ENCODE assay signal across 10 mouse cellular contexts in the genomic region with DNA sequence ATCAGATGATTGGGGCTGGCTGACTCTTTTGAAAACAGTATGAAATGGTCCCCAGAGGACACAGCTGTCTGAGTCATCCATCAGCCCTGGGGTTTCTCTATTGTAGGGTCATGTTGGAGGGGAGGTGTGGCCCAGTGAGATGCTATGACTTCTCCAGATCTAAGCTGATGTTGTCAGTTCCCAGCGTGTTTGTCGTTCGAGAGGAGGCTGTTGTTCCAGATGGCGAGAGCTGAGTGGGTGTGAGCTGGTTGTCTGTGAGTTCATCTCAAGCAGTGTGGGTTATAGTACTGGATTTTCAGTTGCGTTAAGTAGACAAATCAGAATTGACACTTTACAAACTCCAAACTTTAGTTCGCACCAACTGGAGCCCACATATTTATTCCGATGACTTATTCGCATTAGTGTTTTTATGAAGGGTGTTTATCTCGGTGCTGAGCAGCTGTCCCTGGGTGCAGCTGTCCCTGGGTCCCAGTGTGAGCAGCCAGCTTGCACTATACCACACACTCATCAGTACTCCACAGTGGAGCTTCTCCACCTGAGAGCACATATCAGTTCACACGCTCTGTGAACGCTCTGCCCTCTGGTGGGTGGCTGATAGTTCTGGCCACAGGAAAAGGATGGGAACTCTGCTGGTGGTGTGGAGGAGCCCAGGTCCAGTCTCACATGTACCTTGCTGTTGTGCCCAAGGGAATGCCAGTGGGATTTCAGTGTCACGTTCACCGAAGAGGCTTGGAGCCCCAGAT.
DNase-seq lines count a peak whose midpoint lies in the region; ATAC-seq and TF ChIP-seq lines count a peak whose summit lies in the region.
"Had no signal": no experiment of that assay in that cellular context is flagged by ENCODE, and none has a peak within 500 bp of the region (broad histone marks: within the 10 kb centered on the region; RNA-seq: fewer than 3 reads in every experiment).

No protein-coding gene starts in this region.

- ATAC-seq in kidney, embryonic 16.5 days (ENCODE audit: low FRiP score, low TSS enrichment), result 0 out of 2 replicates have a peak, but pooled peaks have one; percentile 15
- no peak for ATAC-seq in liver, embryonic 14.5 days (ENCODE audit: insufficient read depth)

- intact Hi-C loops in gastrocnemius, adult 2 months (cut with DNase I), result no loop called here

- WGBS in kidney, embryonic 16.5 days, result 82% methylated on average over 13 of the region's 13 CpGs
- 69% methylated on average over 13 of the region's 13 CpGs for WGBS in liver, embryonic 14.5 days (ENCODE audit: insufficient replicate concordance)

- no peaks in the 10 kb centered on the region for H3K36me3 ChIP-seq in kidney, embryonic 16.5 days (ENCODE audit: insufficient read depth, low read length)
- H3K36me3 ChIP-seq in liver, embryonic 14.5 days (replicated peaks; ENCODE audit: control insufficient read depth, insufficient read depth, low read depth), result no peaks in the 10 kb centered on the region
- H3K36me3 ChIP-seq: G1E had no signal

- H3K27ac ChIP-seq in kidney, embryonic 16.5 days (ENCODE audit: low read length), result no peak overlapping the region
- H3K27ac ChIP-seq in liver, embryonic 14.5 days, result no peak overlapping the region
- no peak overlapping the region for H3K27ac ChIP-seq in gastrocnemius, adult 2 months

- H3K4me1 ChIP-seq in kidney, embryonic 16.5 days (ENCODE audit: insufficient read depth, low read length), result no peaks in the 10 kb centered on the region
- H3K4me1 ChIP-seq in liver, embryonic 14.5 days (replicated peaks; ENCODE audit: control insufficient read depth in 2 of 2, insufficient read depth in 2 of 2, low read length in 1 of 2), result no peaks in the 10 kb centered on the region
- H3K4me1 ChIP-seq: megakaryocyte, embryonic 14.5 days had no signal

- no peaks in the 10 kb centered on the region for H3K9me3 ChIP-seq in kidney, embryonic 16.5 days (ENCODE audit: low read length)
- H3K9me3 ChIP-seq in liver, embryonic 14.5 days (ENCODE audit: control insufficient read depth, low read length), result no peaks in the 10 kb centered on the region

- no peak overlapping the region for H3K9ac ChIP-seq in kidney, embryonic 16.5 days (replicated peaks; ENCODE audit: low read length)
- no peak overlapping the region for H3K9ac ChIP-seq in liver, embryonic 14.5 days (replicated peaks)

- no peak for DNase-seq in kidney, adult 18-20 months
- DNase-seq in NIH3T3 (ENCODE audit: low read depth), result peak; percentile 19
- DNase-seq in cerebellum, postnatal 14 days, result peak; percentile 75 to 77
- no peak for DNase-seq in liver, embryonic 14.5 days (ENCODE audit: low read depth in 3 of 3, low spot score in 3 of 3)
- no peak for DNase-seq in thymus, postnatal 25 days
- DNase-seq in gastrocnemius, adult 2 months, result no peak
- DNase-seq in spleen, adult 18-20 months, result no peak

- H3K4me3 ChIP-seq in kidney, embryonic 16.5 days (ENCODE audit: low read length), result no peak overlapping the region
- H3K4me3 ChIP-seq in liver, embryonic 14.5 days (ENCODE audit: insufficient read depth in 1 of 2, low read depth in 2 of 2, low read length in 2 of 2), result no peak overlapping the region
- H3K4me3 ChIP-seq in gastrocnemius, adult 2 months, result no peak overlapping the region
- H3K4me3 ChIP-seq: megakaryocyte, embryonic 14.5 days had no signal

- peak; percentile 32; the same call in 1 of the 2 replicates for TF ChIP-seq CTCF in liver, embryonic 14.5 days (IDR thresholded peaks at IDR 0.05; ENCODE audit: low read depth)
- no peak for TF ChIP-seq CTCF in gastrocnemius, adult 2 months (IDR thresholded peaks at IDR 0.05)

- H3K27me3 ChIP-seq in kidney, embryonic 16.5 days (ENCODE audit: insufficient read depth, low read length), result no peaks in the 10 kb centered on the region
- H3K27me3 ChIP-seq in liver, embryonic 14.5 days (ENCODE audit: control insufficient read depth, insufficient read depth, low read length), result no peaks in the 10 kb centered on the region
- H3K27me3 ChIP-seq: megakaryocyte, embryonic 14.5 days had no signal

- no peak overlapping the region for H3K4me2 ChIP-seq in kidney, embryonic 16.5 days (replicated peaks; ENCODE audit: low read depth, low read length)
- no peak overlapping the region for H3K4me2 ChIP-seq in liver, embryonic 14.5 days (ENCODE audit: low read depth)

- TF ChIP-seq EP300 in liver, embryonic 14.5 days (IDR thresholded peaks at IDR 0.05; ENCODE audit: low read depth), result no peak

Comparison
In these comparisons a context has a peak if more than half of its experiments do, and no peak if none do; other contexts are left out.
1. DNase-seq: peak in NIH3T3 (single experiment) and cerebellum, postnatal 14 days (2 of 2); none in kidney, adult 18-20 months (single experiment), liver, embryonic 14.5 days (0 of 3), thymus, postnatal 25 days (single experiment), gastrocnemius, adult 2 months (single experiment) and spleen, adult 18-20 months (0 of 2).